Mouse (Mus musculus) liver, embryonic 11.5 days (tissue): ENCODE measurements at regions not wholly inside any gene's neighbourhood (a gene's known extent, or its start where the extent isn't known, plus 50 kb on each side); places are given as distances from the start of the nearest gene placed in this dataset.

Experiments used
- ATAC-seq: fragments of 200-750 bp; cut with Nextera tagmentation; replicated peaks from 2 replicates; pipeline ENCODE4 v1.8.0; 2017; ENCODE audit warnings: moderate number of reproducible peaks, mild to moderate bottlenecking, moderate TSS enrichment, moderate library complexity; ENCODE audit not compliant: low FRiP score
- DNase-seq: peaks from one replicate; pipeline ENCODE4 v3.0.0-alpha.2; 2017; ENCODE audit warnings: low spot score
- H3K27ac ChIP-seq: fragments of 300-500 bp; sonication (generic); 2 replicates; pipeline ENCODE4 v1.5.1; 2014; ENCODE audit warnings: mild to moderate bottlenecking, low read depth, low read length, control low read depth
- H3K27me3 ChIP-seq: fragments of 300-500 bp; sonication (generic); replicated peaks from 2 replicates; pipeline ENCODE4 v1.6.1; 2014; ENCODE audit warnings: low read length, mixed read lengths; ENCODE audit not compliant: control insufficient read depth, insufficient read depth
- H3K36me3 ChIP-seq: fragments of 300-500 bp; sonication (generic); 2 replicates; pipeline ENCODE4 v1.6.1; 2014; ENCODE audit warnings: mild to moderate bottlenecking, low read length, moderate library complexity, mixed read lengths; ENCODE audit not compliant: control insufficient read depth, insufficient read depth
- H3K4me1 ChIP-seq: fragments of 300-500 bp; sonication (generic); replicated peaks from 2 replicates; pipeline ENCODE4 v1.6.1; 2014; ENCODE audit warnings: low read length, mixed read lengths; ENCODE audit not compliant: control insufficient read depth, insufficient read depth
- H3K4me2 ChIP-seq: fragments of 300-500 bp; sonication (generic); 2 replicates; pipeline ENCODE4 v1.6.1; 2014; ENCODE audit warnings: mild to moderate bottlenecking, control low read depth, moderate library complexity
- H3K4me3 ChIP-seq: fragments of 300-500 bp; sonication (generic); 2 replicates; pipeline ENCODE4 v1.5.1; 2014; ENCODE audit warnings: low read depth, low read length, control low read depth
- H3K9ac ChIP-seq: fragments of 300-500 bp; sonication (generic); 2 replicates; pipeline ENCODE4 v1.6.1; 2014; ENCODE audit warnings: low read depth, low read length, control low read depth
- H3K9me3 ChIP-seq: fragments of 300-500 bp; sonication (generic); 2 replicates; pipeline ENCODE4 v1.6.1; 2016; ENCODE audit warnings: low read length, inconsistent platforms, mixed read lengths; ENCODE audit not compliant: control insufficient read depth
- WGBS: fragments of 180-500 bp; shearing (Covaris S2); extraction: QIAGEN DNeasy Blood & Tissue Kit; methylation state at CpG from one replicate; pipeline ENCODE4 v1.1.7; 2014; 5-methylcytosine and 5-hydroxymethylcytosine counted together

- Histone ChIP-seq H3K4me1 (no peaks in the 10 kb centered on the region), H3K9ac (no peak overlapping the region), H3K27me3 (no peaks in the 10 kb centered on the region), H3K4me2 (no peak overlapping the region), H3K27ac (no peak overlapping the region), H3K36me3 (no peaks in the 10 kb centered on the region), H3K9me3 (no peaks in the 10 kb centered on the region), H3K4me3 (no peak overlapping the region)
- no peak for ATAC-seq
- DNase-seq = no peak
- 80% methylated on average over 4 of the region's 4 CpGs for WGBS
Observed at GRCm38 (mm10) chr6:66395147-66395546, 140.0 kb upstream of the Mad2l1 start.

- H3K4me1 ChIP-seq = no peaks in the 10 kb centered on the region
- no peak overlapping the region for H3K9ac ChIP-seq
- no peaks in the 10 kb centered on the region for H3K9me3 ChIP-seq
- 83% methylated on average over 8 of the region's 8 CpGs for WGBS
- no peak overlapping the region for H3K27ac ChIP-seq
- no peaks in the 10 kb centered on the region for H3K36me3 ChIP-seq
- DNase-seq (no peak), ATAC-seq (no peak)
- H3K4me3 ChIP-seq = no peak overlapping the region
- H3K4me2 ChIP-seq = no peak overlapping the region
- H3K27me3 ChIP-seq = no peaks in the 10 kb centered on the region
Observed at GRCm38 (mm10) chr6:66397411-66397810, 137.8 kb upstream of the Mad2l1 start.

GRCm38 (mm10) chr6:66398674-66399073 lies 136.5 kb upstream of the Mad2l1 start:
- no peak overlapping the region for H3K27ac ChIP-seq
- DNase-seq = no peak
- H3K27me3 ChIP-seq = no peaks in the 10 kb centered on the region

DNA sequence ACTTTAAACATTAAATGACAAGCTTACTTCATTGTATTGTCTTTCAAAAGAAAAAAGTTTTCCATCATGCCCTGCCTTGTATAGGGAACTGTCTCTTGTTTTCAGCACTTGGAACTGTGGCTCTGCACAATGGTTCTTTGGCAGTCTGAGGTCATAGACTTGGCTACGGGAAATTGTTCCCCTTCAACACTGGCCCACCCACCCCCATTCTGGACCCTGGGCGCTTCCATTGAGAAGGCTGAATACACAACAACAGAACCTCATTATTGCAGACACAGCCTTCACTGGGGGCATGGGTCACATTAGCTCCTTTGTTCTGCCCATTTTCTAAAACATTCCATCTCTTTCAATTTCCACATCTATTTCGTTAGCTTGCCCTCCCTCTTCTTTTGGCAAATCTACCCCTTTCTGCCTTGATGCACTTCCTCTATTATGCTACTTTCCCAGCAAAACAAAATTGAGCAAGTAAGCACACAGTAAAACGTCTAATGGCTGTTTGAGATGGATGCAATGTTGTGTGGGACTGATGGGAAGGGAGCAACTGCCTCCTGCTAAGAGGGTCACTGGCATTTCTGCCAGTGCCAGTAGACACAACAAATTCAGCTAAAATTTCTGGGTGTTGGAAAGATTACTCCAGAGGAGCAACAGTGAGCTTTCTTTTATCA lies 136.0 kb upstream of the Mad2l1 start:
- H3K9me3 ChIP-seq = no peaks in the 10 kb centered on the region
- DNase-seq (no peak), ATAC-seq (no peak)
- no peak overlapping the region for H3K4me2 ChIP-seq
- no peak overlapping the region for H3K27ac ChIP-seq
- no peak overlapping the region for H3K9ac ChIP-seq
- WGBS = 71% methylated on average over 4 of the region's 4 CpGs
- H3K4me1 ChIP-seq = no peaks in the 10 kb centered on the region
- H3K4me3 ChIP-seq = no peak overlapping the region
- H3K36me3 ChIP-seq = no peaks in the 10 kb centered on the region
- H3K27me3 ChIP-seq = no peaks in the 10 kb centered on the region

More at GRCm38 (mm10) chr6:66398674-66399073, 136.5 kb upstream of the Mad2l1 start:
- no peak overlapping the region for H3K4me2 ChIP-seq
- H3K9ac ChIP-seq = no peak overlapping the region
- H3K4me3 ChIP-seq = no peak overlapping the region
- no peaks in the 10 kb centered on the region for H3K9me3 ChIP-seq
- ATAC-seq = no peak
- no peaks in the 10 kb centered on the region for H3K4me1 ChIP-seq
- H3K36me3 ChIP-seq = no peaks in the 10 kb centered on the region
- 74% methylated on average over 3 of the region's 3 CpGs for WGBS

DNA sequence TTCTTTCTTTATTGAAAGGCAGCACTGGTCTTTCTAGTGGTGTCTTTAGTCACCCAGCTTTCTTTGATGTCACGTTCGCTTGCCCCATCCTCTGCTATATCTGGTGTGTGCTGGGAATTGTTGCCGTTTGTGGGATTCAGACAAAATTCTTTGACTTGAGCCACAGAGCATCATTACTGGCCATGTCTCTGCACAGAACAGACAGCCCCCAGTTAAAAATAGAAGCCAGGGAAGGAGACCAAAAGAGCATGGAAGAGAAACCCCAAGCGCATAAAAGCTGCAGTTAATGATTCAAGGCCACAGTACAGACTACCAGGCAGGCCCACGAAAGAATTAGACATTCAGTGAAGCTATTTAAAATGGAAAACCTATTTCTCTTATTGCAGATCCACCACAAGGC lies 133.7 kb upstream of the Mad2l1 start:
- 65% methylated on average over 5 of the region's 5 CpGs for WGBS
- ATAC-seq = no peak
- no peak overlapping the region for H3K4me2 ChIP-seq

DNA sequence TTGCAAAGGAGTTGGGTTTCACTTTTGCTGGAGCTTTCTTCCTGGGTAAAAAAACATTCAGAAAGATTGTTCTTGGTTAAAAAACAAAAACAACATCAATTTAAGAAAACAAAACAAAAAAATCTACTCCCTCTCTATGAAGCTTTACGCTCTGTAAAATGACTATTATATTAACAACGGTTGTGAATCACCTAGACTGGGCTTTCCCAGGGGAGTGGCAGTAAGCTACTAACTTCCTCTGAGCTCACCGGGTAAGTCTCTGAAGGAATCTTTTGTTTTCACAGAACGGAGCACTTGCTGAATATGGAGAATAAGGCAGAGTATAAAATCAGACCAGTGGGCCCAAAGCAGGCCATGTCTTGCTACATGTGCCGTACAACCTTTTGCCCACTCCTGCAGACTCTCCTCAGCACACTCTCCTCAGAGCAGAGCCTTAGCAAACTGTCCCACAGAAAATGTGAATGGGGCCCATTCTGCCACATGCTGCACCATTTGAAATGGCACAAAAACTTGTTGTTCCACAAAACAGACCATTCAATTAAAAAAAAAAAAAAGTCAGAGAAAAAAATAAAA lies 133.2 kb upstream of the Mad2l1 start:
- Histone ChIP-seq H3K4me2 (no peak overlapping the region), H3K4me1 (no peaks in the 10 kb centered on the region), H3K36me3 (no peaks in the 10 kb centered on the region), H3K27ac (no peak overlapping the region), H3K9me3 (no peaks in the 10 kb centered on the region), H3K4me3 (no peak overlapping the region), H3K27me3 (no peaks in the 10 kb centered on the region), H3K9ac (no peak overlapping the region)
- WGBS = 61% methylated on average over 5 of the region's 5 CpGs
- DNase-seq (no peak), ATAC-seq (no peak)

More for the DNA sequence above, 133.7 kb upstream of the Mad2l1 start:
- Histone ChIP-seq H3K27me3 (no peaks in the 10 kb centered on the region), H3K4me1 (no peaks in the 10 kb centered on the region), H3K9ac (no peak overlapping the region), H3K4me3 (no peak overlapping the region), H3K9me3 (no peaks in the 10 kb centered on the region), H3K36me3 (no peaks in the 10 kb centered on the region), H3K27ac (no peak overlapping the region)
- no peak for DNase-seq

DNA sequence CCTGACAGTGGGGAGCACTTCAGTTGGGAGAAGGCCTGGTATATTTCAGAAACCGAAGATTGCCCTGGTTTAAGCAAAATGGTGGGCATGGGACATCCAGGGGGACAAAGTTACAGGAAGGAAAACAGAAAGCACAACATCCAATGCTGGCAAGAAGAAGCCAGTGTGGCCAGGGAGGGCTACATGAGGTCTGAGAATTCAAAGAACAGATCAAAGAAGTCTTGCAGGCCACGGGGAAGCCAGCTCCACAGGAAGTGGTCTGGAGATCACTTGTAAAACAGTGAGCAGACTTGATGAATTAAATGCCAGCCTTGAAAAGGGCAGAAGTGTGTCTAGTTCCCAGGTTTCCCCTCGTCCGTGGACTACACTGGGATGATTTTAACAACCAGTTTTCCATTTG lies 120.4 kb upstream of the Mad2l1 start:
- Histone ChIP-seq H3K9me3 (no peaks in the 10 kb centered on the region), H3K4me2 (no peak overlapping the region), H3K27ac (no peak overlapping the region), H3K4me3 (no peak overlapping the region), H3K36me3 (no peaks in the 10 kb centered on the region), H3K27me3 (no peaks in the 10 kb centered on the region), H3K4me1 (no peaks in the 10 kb centered on the region), H3K9ac (no peak overlapping the region)
- no peak for ATAC-seq
- DNase-seq = no peak
- 29% methylated on average over 4 of the region's 4 CpGs for WGBS

- WGBS = 76% methylated on average over 7 of the region's 7 CpGs
- ATAC-seq = no peak
Observed at GRCm38 (mm10) chr6:66419452-66420041, 115.6 kb upstream of the Mad2l1 start.

DNA sequence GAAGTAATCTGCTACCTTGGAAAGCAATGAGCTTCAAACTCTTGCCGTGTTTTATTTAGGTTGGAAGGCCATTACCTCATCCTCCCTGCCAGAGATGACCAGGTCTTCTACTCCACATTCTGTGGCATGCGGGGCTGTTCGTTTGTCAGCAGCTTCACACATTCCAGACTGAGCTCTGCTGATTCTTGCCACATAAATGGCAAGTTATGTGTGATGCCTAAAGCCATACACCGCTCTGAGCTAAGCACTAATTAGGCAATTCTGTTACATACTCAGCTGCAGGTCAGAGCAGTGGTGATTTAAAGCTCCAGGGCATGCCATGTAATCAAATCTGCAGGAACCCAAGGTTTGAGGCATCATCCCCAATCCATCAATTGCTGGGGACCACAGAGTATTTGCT lies 106.8 kb upstream of the Mad2l1 start:
- H3K4me3 ChIP-seq = no peak overlapping the region
- H3K9ac ChIP-seq = no peak overlapping the region
- no peaks in the 10 kb centered on the region for H3K27me3 ChIP-seq
- 51% methylated on average over 4 of the region's 4 CpGs for WGBS
- no peaks in the 10 kb centered on the region for H3K9me3 ChIP-seq
- DNase-seq (no peak), ATAC-seq (no peak)
- H3K4me1 ChIP-seq = no peaks in the 10 kb centered on the region
- no peak overlapping the region for H3K27ac ChIP-seq
- no peak overlapping the region for H3K4me2 ChIP-seq
- H3K36me3 ChIP-seq = no peaks in the 10 kb centered on the region

More at GRCm38 (mm10) chr6:66419452-66420041, 115.6 kb upstream of the Mad2l1 start:
- Histone ChIP-seq H3K9me3 (no peaks in the 10 kb centered on the region), H3K4me1 (no peaks in the 10 kb centered on the region), H3K4me3 (no peak overlapping the region), H3K36me3 (no peaks in the 10 kb centered on the region), H3K27ac (no peak overlapping the region), H3K27me3 (no peaks in the 10 kb centered on the region), H3K4me2 (no peak overlapping the region), H3K9ac (no peak overlapping the region)
- DNase-seq = no peak
